Mouse (Mus musculus) neutrophil, adult 83 days (primary cell): ENCODE measurements around the gene Prl8a8. TPM values are rescaled to one million over a fixed set of nuclear protein-coding genes. Genes with fewer than 3 reads are reported as not detected.

Experiments used
- total RNA-seq, 2 experiments: library from RNA; stranded (reverse); gene quantifications; one replicate each; pipeline ENCODE4 v1.2.4; 2023

Gene Prl8a8
- total RNA-seq = not detected

DNA sequence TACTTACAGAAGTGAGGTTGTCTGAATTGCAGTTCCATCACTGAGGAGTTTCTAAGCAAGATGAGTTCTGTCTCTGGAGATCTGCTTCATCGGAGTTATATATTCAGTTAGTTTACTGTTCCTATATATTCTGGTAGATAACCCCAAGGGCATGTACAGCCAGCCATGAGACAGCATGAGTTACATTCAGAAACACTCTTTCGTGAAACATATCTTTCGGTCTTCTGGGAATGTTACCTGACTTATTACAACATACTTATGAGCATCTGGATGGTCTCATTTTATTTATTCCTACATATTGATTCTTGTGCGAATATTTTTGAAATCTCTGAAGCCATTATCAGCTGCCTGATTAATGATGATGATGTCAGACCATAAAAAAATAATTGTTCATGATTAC, at the start of gene Prl8a8:
Prl8a8 (minus strand) TSS at position 101 of the 400 bp plus-strand sequence.

Other genes starting within 250 kb of the Prl8a8 start
- gene Prl6a1, start 200.6 kb downstream of the Prl8a8 start, total RNA-seq = not detected
- not detected for gene Prl8a2, start 167.5 kb downstream of the Prl8a8 start, total RNA-seq
- not detected for gene Prl2b1, start 122.4 kb downstream of the Prl8a8 start, total RNA-seq
- gene Prl8a6, start 74.5 kb downstream of the Prl8a8 start, total RNA-seq = not detected
- gene Prl8a9, start 51.4 kb upstream of the Prl8a8 start, total RNA-seq = not detected
- gene Prl8a1, start 69.0 kb upstream of the Prl8a8 start, total RNA-seq = not detected
- gene Prl7b1, start 97.4 kb upstream of the Prl8a8 start, total RNA-seq = not detected
- not detected for gene Prl7a1, start 129.3 kb upstream of the Prl8a8 start, total RNA-seq
- gene Prl7a2, start 154.8 kb upstream of the Prl8a8 start, total RNA-seq = not detected
- not detected for gene Prl7d1, start 203.5 kb upstream of the Prl8a8 start, total RNA-seq